Mouse (Mus musculus) testis, adult 2 months (tissue): ENCODE data around the gene Sft2d1.

Source experiments
- CTCF ChIP-seq: fragments of 200-500 bp; IDR thresholded peaks from 2 replicates; pipeline ENCODE4 v1.5.1; 2012; ENCODE audit warnings: low read depth, mild to moderate bottlenecking, inconsistent platforms, low read length, moderate library complexity; ENCODE audit not compliant: control insufficient read depth, insufficient read depth, insufficient replicate concordance
- POLR2A ChIP-seq: fragments of 200-500 bp; IDR thresholded peaks from 2 replicates; pipeline ENCODE4 v1.6.1; 2012; ENCODE audit warnings: low read depth, mild to moderate bottlenecking, inconsistent platforms, low read length, moderate library complexity; ENCODE audit not compliant: control insufficient read depth

GRCm38 (mm10) chr17:8370634-8371229, 59.8 kb downstream of the Sft2d1 start:
- TF ChIP-seq CTCF = no peak
- no peak for TF ChIP-seq POLR2A
